Mouse (Mus musculus) retina, adult 2 months (tissue): ENCODE measurements at regions not wholly inside any gene's neighbourhood (a gene's known extent, or its start where the extent isn't known, plus 50 kb on each side); places are given as distances from the start of the nearest gene placed in this dataset.
A peak's percentile ranks its signal among the peaks of the same experiment; 100 is the strongest.

Experiments
- DNase-seq: peaks from one replicate; pipeline ENCODE4 v3.0.0-alpha.2; 2012; ENCODE audit warnings: low read depth, low spot score

- no peak for DNase-seq
Measured at GRCm38 (mm10) chr1:33395733-33396132, 273.9 kb downstream of the Prim2 start.

- DNase-seq = no peak
Measured at GRCm38 (mm10) chr1:33394989-33395594, 274.5 kb downstream of the Prim2 start.

- no peak for DNase-seq
Measured at GRCm38 (mm10) chr1:33370796-33371195, 298.8 kb downstream of the Prim2 start.

- no peak for DNase-seq
Measured at GRCm38 (mm10) chr1:33362688-33363426, 306.7 kb downstream of the Prim2 start.

- DNase-seq = peak; percentile 16
Measured at GRCm38 (mm10) chr1:33334061-33334460, 335.5 kb downstream of the Prim2 start.
